Mouse (Mus musculus) hindbrain, embryonic 11.5 days (tissue): ENCODE measurements around the gene Tmem107. TPM values are rescaled to one million over a fixed set of nuclear protein-coding genes. Genes with fewer than 3 reads are reported as not detected.

ENCODE experiments used
- ATAC-seq: fragments of 200-750 bp; cut with Nextera tagmentation; 2 replicates; pipeline ENCODE4 v1.8.0; 2017; ENCODE audit warnings: mild to moderate bottlenecking, moderate TSS enrichment, moderate library complexity; ENCODE audit not compliant: low FRiP score
- DNase-seq: peaks from one replicate; pipeline ENCODE4 v3.0.0-alpha.2; 2015; ENCODE audit warnings: low spot score
- H3K27ac ChIP-seq: fragments of 300-500 bp; sonication (generic); 2 replicates; pipeline ENCODE4 v1.5.1; 2014; ENCODE audit warnings: mild to moderate bottlenecking, low read depth, low read length
- H3K27me3 ChIP-seq: fragments of 300-500 bp; sonication (generic); 2 replicates; pipeline ENCODE4 v1.6.1; 2014; ENCODE audit warnings: mild to moderate bottlenecking, low read length, moderate library complexity, mixed read lengths; ENCODE audit not compliant: control insufficient read depth, insufficient read depth
- H3K36me3 ChIP-seq: fragments of 300-500 bp; sonication (generic); 2 replicates; pipeline ENCODE4 v1.6.1; 2014; ENCODE audit warnings: mild to moderate bottlenecking, low read length, moderate library complexity, mixed read lengths; ENCODE audit not compliant: control insufficient read depth, insufficient read depth
- H3K4me1 ChIP-seq: fragments of 300-500 bp; sonication (generic); replicated peaks from 2 replicates; pipeline ENCODE4 v1.6.1; 2014; ENCODE audit warnings: low read length, mixed read lengths; ENCODE audit not compliant: control insufficient read depth, insufficient read depth
- H3K4me2 ChIP-seq: fragments of 300-500 bp; sonication (generic); replicated peaks from 2 replicates; pipeline ENCODE4 v1.6.1; 2014; ENCODE audit warnings: mild to moderate bottlenecking, low read depth, low read length
- H3K4me3 ChIP-seq: fragments of 300-500 bp; sonication (generic); 2 replicates; pipeline ENCODE4 v1.5.1; 2014; ENCODE audit warnings: low read depth, low read length
- H3K9ac ChIP-seq: fragments of 300-500 bp; sonication (generic); 2 replicates; pipeline ENCODE4 v1.6.1; 2014; ENCODE audit warnings: low read depth, low read length
- H3K9me3 ChIP-seq: fragments of 300-500 bp; sonication (generic); 2 replicates; pipeline ENCODE4 v1.6.1; 2016; ENCODE audit warnings: low read length; ENCODE audit not compliant: control insufficient read depth
- WGBS: fragments of 180-500 bp; shearing (Covaris S2); extraction: QIAGEN DNeasy Blood & Tissue Kit; methylation state at CpG from one replicate; pipeline ENCODE4 v1.1.7; 2014; 5-methylcytosine and 5-hydroxymethylcytosine counted together
- polyA plus RNA-seq: library from polyadenylated mRNA; unstranded; fragments of >200 nt; fragmentation: Nextera tagmentation; extraction: Ambion mirVana; gene quantifications from 2 replicates; pipeline ENCODE4 v1.2.1, GENCODE M21; 2014

The Tmem107 gene
- polyA plus RNA-seq, 1 experiment from 2014 or later: 54.6 TPM

DNA sequence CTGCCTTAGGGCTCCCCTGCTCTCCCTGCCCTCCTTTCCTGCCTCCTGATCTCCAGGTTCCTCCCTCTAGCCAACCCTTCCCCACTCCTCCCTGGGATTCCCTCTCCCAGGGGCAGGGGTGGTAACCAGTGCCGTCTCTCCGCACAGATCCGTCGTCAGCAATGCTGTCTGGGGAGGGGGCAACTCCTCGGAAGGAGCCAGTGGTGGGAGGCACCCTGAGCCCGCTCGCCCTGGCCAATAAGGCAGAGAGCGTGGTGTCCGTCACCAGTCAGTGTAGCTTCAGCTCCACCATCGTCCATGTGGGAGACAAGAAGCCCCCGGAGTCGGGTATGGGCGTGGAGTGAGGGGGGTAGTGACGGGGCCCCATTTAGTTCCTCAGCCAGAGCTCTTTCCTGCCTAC is 33.9 kb downstream of the Tmem107 start:
- ATAC-seq: no peak
- DNase-seq: no peak
- Histone ChIP-seq H3K4me3 (no peak overlapping the region), H3K36me3 (0 out of 2 replicates have a peak, but pooled peaks cover 2% of the 10 kb centered on the region), H3K27ac (no peak overlapping the region), H3K27me3 (no peaks in the 10 kb centered on the region), H3K4me1 (peaks cover 4% of the 10 kb centered on the region; the same call in 1 of the 2 replicates), H3K9ac (no peak overlapping the region), H3K4me2 (no peak overlapping the region), H3K9me3 (no peaks in the 10 kb centered on the region)
- 93% methylated on average over 14 of the region's 14 CpGs for WGBS

DNA sequence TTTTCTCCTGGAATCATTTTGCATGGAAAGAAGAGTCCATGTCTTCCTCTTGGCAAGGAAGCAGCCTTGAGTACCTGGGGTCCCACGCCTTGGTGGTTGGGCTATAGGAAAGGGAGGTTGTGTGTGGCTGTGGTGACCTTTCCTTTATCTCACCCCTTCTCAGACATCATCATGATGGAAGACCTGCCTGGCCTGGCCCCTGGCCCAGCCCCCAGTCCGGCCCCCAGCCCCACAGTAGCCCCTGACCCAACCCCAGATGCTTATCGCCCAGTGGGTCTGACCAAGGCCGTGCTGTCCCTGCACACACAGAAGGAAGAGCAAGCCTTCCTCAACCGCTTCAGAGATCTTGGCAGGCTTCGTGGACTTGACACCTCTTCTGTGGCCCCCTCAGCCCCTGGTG is 34.6 kb downstream of the Tmem107 start:
- Histone ChIP-seq H3K36me3 (0 out of 2 replicates have a peak, but pooled peaks cover 2% of the 10 kb centered on the region), H3K4me2 (no peak overlapping the region), H3K27me3 (no peaks in the 10 kb centered on the region), H3K4me3 (no peak overlapping the region), H3K9ac (no peak overlapping the region), H3K4me1 (0 out of 2 replicates have a peak, but pooled peaks cover 3% of the 10 kb centered on the region), H3K27ac (no peak overlapping the region), H3K9me3 (no peaks in the 10 kb centered on the region)
- DNase-seq (no peak), ATAC-seq (no peak)
- 89% methylated on average over 6 of the region's 6 CpGs for WGBS

DNA sequence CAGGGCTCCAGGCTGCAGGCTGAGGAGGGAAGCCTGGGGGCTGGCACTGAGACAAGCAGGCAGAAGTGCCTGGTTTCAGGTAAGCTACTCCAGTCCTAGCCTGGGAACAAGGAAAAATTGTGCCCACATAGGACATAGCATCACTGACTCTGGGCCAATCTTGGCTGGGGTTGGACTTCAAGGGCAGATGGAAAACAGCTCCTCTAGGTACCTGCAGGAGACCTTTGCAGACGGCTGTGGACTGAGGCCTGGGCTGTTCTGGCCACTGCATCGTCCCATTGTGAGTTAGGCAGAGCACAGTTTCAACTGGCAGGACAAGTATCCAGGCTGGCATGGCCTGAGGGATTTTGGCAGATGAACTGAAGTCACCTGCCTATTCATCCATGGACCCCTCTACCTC is 35.2 kb downstream of the Tmem107 start:
- no peak for DNase-seq
- H3K9ac ChIP-seq: no peak overlapping the region

DNA sequence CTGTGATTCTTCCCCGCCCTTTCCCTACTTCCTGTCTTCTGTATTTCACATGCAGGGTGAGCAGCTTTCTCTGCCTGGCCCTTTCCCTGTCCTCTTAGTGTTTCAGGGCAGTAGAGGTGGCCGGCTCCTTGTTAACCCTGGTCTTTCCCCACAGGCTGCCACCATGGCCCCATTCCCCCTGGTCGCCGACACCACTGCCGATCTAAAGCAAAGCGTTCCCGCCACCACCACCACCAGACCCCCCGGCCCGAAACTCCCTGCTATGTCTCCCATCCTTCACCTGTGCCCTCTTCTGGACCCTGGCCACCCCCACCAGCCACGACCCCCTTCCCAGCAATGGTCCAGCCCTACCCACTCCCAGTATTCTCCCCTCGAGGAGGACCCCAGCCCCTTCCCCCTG is 35.7 kb downstream of the Tmem107 start:
- DNase-seq (no peak), ATAC-seq (no peak)
- H3K9ac ChIP-seq: no peak overlapping the region
- H3K36me3 ChIP-seq: 0 out of 2 replicates have a peak, but pooled peaks cover 2% of the 10 kb centered on the region
- H3K4me3 ChIP-seq: no peak overlapping the region
- 93% methylated on average over 11 of the region's 11 CpGs for WGBS
- H3K4me2 ChIP-seq: no peak overlapping the region
- no peaks in the 10 kb centered on the region for H3K9me3 ChIP-seq
- no peaks in the 10 kb centered on the region for H3K4me1 ChIP-seq
- no peaks in the 10 kb centered on the region for H3K27me3 ChIP-seq
- no peak overlapping the region for H3K27ac ChIP-seq

More for the DNA sequence above, 35.2 kb downstream of the Tmem107 start:
- no peak overlapping the region for H3K4me2 ChIP-seq
- no peak for ATAC-seq
- H3K9me3 ChIP-seq: no peaks in the 10 kb centered on the region
- H3K4me3 ChIP-seq: no peak overlapping the region
- WGBS: 63% methylated on average over 2 of the region's 2 CpGs
- H3K4me1 ChIP-seq: no peaks in the 10 kb centered on the region
- no peak overlapping the region for H3K27ac ChIP-seq
- no peaks in the 10 kb centered on the region for H3K27me3 ChIP-seq
- 0 out of 2 replicates have a peak, but pooled peaks cover 2% of the 10 kb centered on the region for H3K36me3 ChIP-seq

DNA sequence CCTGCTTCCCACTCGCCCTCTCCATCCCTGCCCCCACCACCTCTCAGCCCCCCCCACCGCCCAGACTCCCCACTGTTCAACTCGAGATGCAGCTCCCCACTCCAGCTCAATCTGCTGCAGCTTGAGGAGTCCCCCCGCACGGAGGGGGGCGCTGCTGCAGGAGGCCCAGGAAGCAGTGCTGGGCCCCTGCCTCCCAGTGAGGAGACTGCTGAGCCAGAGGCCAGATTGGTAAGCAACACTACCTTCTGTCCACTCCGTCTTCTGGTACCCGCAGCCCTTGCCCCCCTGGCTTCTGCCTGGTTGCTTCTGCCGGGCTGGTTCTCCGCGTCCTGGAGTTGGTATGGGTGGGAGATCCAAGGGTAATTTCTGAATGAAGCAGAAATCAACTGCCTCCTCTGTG is 36.2 kb downstream of the Tmem107 start:
- H3K4me3 ChIP-seq: no peak overlapping the region
- WGBS: 87% methylated on average over 11 of the region's 11 CpGs
- H3K36me3 ChIP-seq: 0 out of 2 replicates have a peak, but pooled peaks cover 2% of the 10 kb centered on the region
- H3K4me1 ChIP-seq: no peaks in the 10 kb centered on the region
- DNase-seq (no peak), ATAC-seq (no peak)
- no peaks in the 10 kb centered on the region for H3K27me3 ChIP-seq
- no peak overlapping the region for H3K9ac ChIP-seq
- H3K4me2 ChIP-seq: no peak overlapping the region
- no peaks in the 10 kb centered on the region for H3K9me3 ChIP-seq
- no peak overlapping the region for H3K27ac ChIP-seq

DNA sequence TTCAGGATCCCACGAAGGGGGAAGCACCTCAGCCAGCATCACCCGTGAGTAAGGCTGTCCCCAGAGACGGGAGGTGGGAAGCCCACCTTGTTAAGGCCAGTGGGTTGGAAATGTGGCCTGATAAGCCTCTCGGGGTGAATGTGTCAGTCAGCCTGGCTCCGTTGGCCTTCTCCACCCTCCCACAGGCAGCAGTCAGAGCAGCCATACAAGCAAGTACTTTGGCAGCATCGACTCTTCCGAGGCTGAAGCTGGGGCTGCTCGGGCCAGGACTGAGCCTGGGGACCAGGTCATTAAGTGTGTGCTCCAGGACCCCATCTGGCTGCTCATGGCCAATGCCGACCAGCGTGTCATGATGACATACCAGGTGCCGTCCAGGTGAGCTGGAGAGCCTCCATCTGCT is 37.1 kb downstream of the Tmem107 start:
- Histone ChIP-seq H3K4me3 (no peak overlapping the region), H3K4me1 (no peaks in the 10 kb centered on the region), H3K9me3 (no peaks in the 10 kb centered on the region), H3K9ac (no peak overlapping the region), H3K36me3 (0 out of 2 replicates have a peak, but pooled peaks cover 2% of the 10 kb centered on the region), H3K4me2 (no peak overlapping the region), H3K27ac (no peak overlapping the region), H3K27me3 (no peaks in the 10 kb centered on the region)
- ATAC-seq: no peak
- no peak for DNase-seq
- WGBS: 88% methylated on average over 11 of the region's 11 CpGs

DNA sequence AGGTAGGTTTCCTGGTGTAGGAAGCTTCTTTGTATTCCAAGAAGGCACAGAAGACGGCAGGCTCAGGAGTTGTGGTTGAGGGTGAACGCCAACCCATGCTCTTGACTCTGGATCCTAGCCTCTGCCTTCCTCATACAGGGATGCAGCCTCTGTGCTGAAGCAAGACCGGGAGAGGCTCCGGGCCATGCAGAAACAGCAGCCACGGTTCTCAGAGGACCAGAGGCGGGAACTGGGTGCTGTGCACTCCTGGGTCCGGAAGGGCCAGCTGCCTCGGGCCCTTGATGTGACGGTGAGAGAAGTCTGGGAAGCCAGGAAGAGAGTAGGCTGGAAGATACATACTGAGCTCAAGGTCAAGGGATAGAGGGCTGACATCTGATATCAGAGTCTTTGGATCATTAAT is 37.6 kb downstream of the Tmem107 start:
- Histone ChIP-seq H3K9ac (no peak overlapping the region), H3K27ac (no peak overlapping the region), H3K4me2 (no peak overlapping the region), H3K36me3 (0 out of 2 replicates have a peak, but pooled peaks cover 2% of the 10 kb centered on the region), H3K4me3 (no peak overlapping the region), H3K9me3 (no peaks in the 10 kb centered on the region), H3K27me3 (no peaks in the 10 kb centered on the region), H3K4me1 (no peaks in the 10 kb centered on the region)
- WGBS: 96% methylated on average over 9 of the region's 9 CpGs
- DNase-seq (no peak), ATAC-seq (no peak)

DNA sequence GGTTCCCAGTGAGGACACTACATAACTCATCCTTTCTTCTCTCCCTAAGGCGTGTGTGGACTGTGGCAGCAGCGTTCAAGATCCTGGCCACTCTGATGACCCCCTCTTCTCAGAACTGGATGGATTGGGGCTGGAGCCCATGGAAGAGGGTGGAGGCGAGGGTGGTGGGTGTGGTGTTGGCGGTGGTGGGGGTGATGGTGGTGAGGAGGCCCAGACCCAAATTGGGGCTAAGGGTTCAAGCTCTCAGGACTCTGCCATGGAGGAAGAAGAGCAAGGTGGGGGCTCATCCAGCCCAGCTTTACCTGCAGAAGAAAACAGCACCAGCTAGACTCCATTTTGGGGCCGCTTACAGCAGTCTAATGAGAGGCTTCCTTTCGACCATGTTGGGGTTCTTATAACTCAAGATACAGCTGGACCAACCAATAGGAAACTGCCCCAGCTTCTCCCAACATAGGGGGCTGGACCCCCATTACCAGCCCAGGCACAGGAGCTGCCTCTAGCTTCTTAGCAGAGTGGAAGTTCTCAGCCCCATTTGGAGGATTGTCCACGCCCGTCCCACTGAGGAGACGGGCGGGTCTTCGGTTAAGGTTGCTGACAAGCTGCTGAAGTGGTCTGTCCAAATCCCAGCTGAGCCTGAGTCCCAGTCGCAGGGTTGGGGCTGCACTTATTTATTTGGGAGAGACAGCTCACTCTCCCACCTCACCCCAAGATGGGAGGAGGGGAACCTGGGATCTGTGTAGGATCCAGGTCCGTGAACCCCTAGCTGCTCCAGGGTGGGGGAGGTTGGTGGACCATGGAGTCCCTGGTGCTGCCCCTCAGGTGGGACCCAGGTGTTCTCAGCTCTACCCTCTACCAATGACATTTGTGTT is 38.7 kb downstream of the Tmem107 start:
- H3K9ac ChIP-seq: no peak overlapping the region
- H3K9me3 ChIP-seq: no peaks in the 10 kb centered on the region
- no peaks in the 10 kb centered on the region for H3K27me3 ChIP-seq
- no peak overlapping the region for H3K4me2 ChIP-seq
- H3K27ac ChIP-seq: no peak overlapping the region
- 78% methylated on average over 13 of the region's 13 CpGs for WGBS
- no peak for ATAC-seq
- 0 out of 2 replicates have a peak, but pooled peaks cover 2% of the 10 kb centered on the region for H3K36me3 ChIP-seq
- H3K4me1 ChIP-seq: no peaks in the 10 kb centered on the region
- no peak overlapping the region for H3K4me3 ChIP-seq
- DNase-seq: no peak
